In genomic region chr14:27050043-27050442, GRCm38 (mm10) we compare ENCODE assay signal across 13 mouse cellular contexts. TPM values are rescaled to one million over a fixed set of nuclear protein-coding genes. Genes with fewer than 3 reads are reported as not detected.
DNase-seq lines count a peak whose midpoint lies in the region; ATAC-seq and TF ChIP-seq lines count a peak whose summit lies in the region.
"Had no signal": no experiment of that assay in that cellular context is flagged by ENCODE, and none has a peak within 500 bp of the region (broad histone marks: within the 10 kb centered on the region; RNA-seq: fewer than 3 reads in every experiment).

No protein-coding gene starts in this region.

- H3K9me3 ChIP-seq in kidney, embryonic 15.5 days (replicated peaks): no peaks in the 10 kb centered on the region
- no peaks in the 10 kb centered on the region for H3K9me3 ChIP-seq in forebrain, embryonic 14.5 days (replicated peaks; ENCODE audit: control insufficient read depth, low read length)
- H3K9me3 ChIP-seq in limb, embryonic 12.5 days: no peaks in the 10 kb centered on the region
- no peaks in the 10 kb centered on the region for H3K9me3 ChIP-seq in neural tube, embryonic 13.5 days
- H3K9me3 ChIP-seq: heart, embryonic 15.5 days; liver, embryonic 15.5 days had no signal

- ATAC-seq in kidney, embryonic 15.5 days (replicated peaks; ENCODE audit: low FRiP score): no peak
- no peak for ATAC-seq in forebrain, embryonic 14.5 days
- no peak for ATAC-seq in limb, embryonic 12.5 days (ENCODE audit: insufficient number of reproducible peaks, insufficient read depth, low FRiP score, low TSS enrichment, low read depth)
- peak; percentile 55; the same call in 1 of the 2 replicates for ATAC-seq in neural tube, embryonic 13.5 days (ENCODE audit: low read depth)

- peak overlapping the region; percentile 66 for H3K27ac ChIP-seq in kidney, embryonic 15.5 days
- peak overlapping the region; percentile 48; the same call in 1 of the 2 replicates for H3K27ac ChIP-seq in forebrain, embryonic 14.5 days (ENCODE audit: low read depth, low read length)
- H3K27ac ChIP-seq in limb, embryonic 12.5 days: peak overlapping the region; percentile 93
- peak overlapping the region; percentile 75 for H3K27ac ChIP-seq in neural tube, embryonic 13.5 days (replicated peaks)
- no peak overlapping the region for H3K27ac ChIP-seq in cerebellum, adult 2 months (ENCODE audit: insufficient read depth, low read length)
- H3K27ac ChIP-seq: heart, embryonic 15.5 days; liver, embryonic 15.5 days had no signal

- no peak for TF ChIP-seq CTCF in cerebellum, adult 2 months (IDR thresholded peaks at IDR 0.05; ENCODE audit: borderline replicate concordance, insufficient read depth, low read depth, low read length)

- H3K27me3 ChIP-seq in kidney, embryonic 15.5 days: no peaks in the 10 kb centered on the region
- no peaks in the 10 kb centered on the region for H3K27me3 ChIP-seq in forebrain, embryonic 14.5 days (replicated peaks; ENCODE audit: control insufficient read depth, insufficient read depth, low read length)
- no peaks in the 10 kb centered on the region for H3K27me3 ChIP-seq in limb, embryonic 12.5 days
- H3K27me3 ChIP-seq in neural tube, embryonic 13.5 days: no peaks in the 10 kb centered on the region
- no peaks in the 10 kb centered on the region; the same call in 1 of the 2 replicates for H3K27me3 ChIP-seq in cerebellum, adult 2 months (ENCODE audit: control insufficient read depth, insufficient read depth, low read length)
- H3K27me3 ChIP-seq: heart, embryonic 15.5 days had no signal

- H3K9ac ChIP-seq in kidney, embryonic 15.5 days: no peak overlapping the region
- H3K9ac ChIP-seq in forebrain, embryonic 14.5 days (ENCODE audit: low read length): no peak overlapping the region
- no peak overlapping the region for H3K9ac ChIP-seq in limb, embryonic 12.5 days (replicated peaks)
- H3K9ac ChIP-seq in neural tube, embryonic 13.5 days: no peak overlapping the region
- H3K9ac ChIP-seq: heart, embryonic 15.5 days; liver, embryonic 15.5 days had no signal

- WGBS in kidney, embryonic 15.5 days: 22% methylated on average over 9 of the region's 9 CpGs
- WGBS in forebrain, embryonic 14.5 days: 5% methylated on average over 9 of the region's 9 CpGs
- 20% methylated on average over 9 of the region's 9 CpGs for WGBS in limb, embryonic 12.5 days
- WGBS in neural tube, embryonic 13.5 days: 9% methylated on average over 9 of the region's 9 CpGs
- 32% methylated on average over 9 of the region's 9 CpGs for WGBS in cerebellum, adult 2 months

- no peaks in the 10 kb centered on the region for H3K36me3 ChIP-seq in kidney, embryonic 15.5 days
- no peaks in the 10 kb centered on the region for H3K36me3 ChIP-seq in forebrain, embryonic 14.5 days (ENCODE audit: control insufficient read depth, insufficient read depth, low read length)
- 0 out of 2 replicates have a peak, but pooled peaks cover 4% of the 10 kb centered on the region for H3K36me3 ChIP-seq in limb, embryonic 12.5 days
- no peaks in the 10 kb centered on the region for H3K36me3 ChIP-seq in neural tube, embryonic 13.5 days
- H3K36me3 ChIP-seq: heart, embryonic 15.5 days; liver, embryonic 15.5 days had no signal

- no peak overlapping the region for H3K4me3 ChIP-seq in kidney, embryonic 15.5 days (replicated peaks)
- H3K4me3 ChIP-seq in forebrain, embryonic 14.5 days (ENCODE audit: low read depth, low read length): no peak overlapping the region
- H3K4me3 ChIP-seq in limb, embryonic 12.5 days (replicated peaks): no peak overlapping the region
- no peak overlapping the region for H3K4me3 ChIP-seq in neural tube, embryonic 13.5 days
- H3K4me3 ChIP-seq in cerebellum, adult 2 months (replicated peaks; ENCODE audit: insufficient read depth, low read depth, low read length): no peak overlapping the region
- H3K4me3 ChIP-seq: heart, embryonic 15.5 days; liver, embryonic 15.5 days had no signal

- no peak overlapping the region for H3K4me2 ChIP-seq in kidney, embryonic 15.5 days
- H3K4me2 ChIP-seq in forebrain, embryonic 14.5 days (ENCODE audit: low read length): no peak overlapping the region
- peak overlapping the region; percentile 42 for H3K4me2 ChIP-seq in limb, embryonic 12.5 days
- H3K4me2 ChIP-seq in neural tube, embryonic 13.5 days: no peak overlapping the region
- H3K4me2 ChIP-seq: heart, embryonic 15.5 days; liver, embryonic 15.5 days had no signal

- DNase-seq in kidney, postnatal 25 days: no peak
- peak; percentile 49 for DNase-seq in forebrain, embryonic 14.5 days (ENCODE audit: low spot score)
- no peak for DNase-seq in cerebellum, adult 2 months
- DNase-seq in testis, postnatal 14 days (ENCODE audit: low spot score): no peak
- DNase-seq in right cerebral cortex, postnatal 10 days (ENCODE audit: low spot score in 2 of 2): no peak
- DNase-seq: B cell, adult 2 months; cerebellum, adult 11 months; kidney, adult 8-10 months had no signal

- no peak for TF ChIP-seq POLR2A in cerebellum, adult 2 months (IDR thresholded peaks at IDR 0.05; ENCODE audit: borderline replicate concordance, insufficient read depth, low read length)

- H3K4me1 ChIP-seq in kidney, embryonic 15.5 days: peaks cover 78% of the 10 kb centered on the region
- peaks cover 19% of the 10 kb centered on the region for H3K4me1 ChIP-seq in forebrain, embryonic 14.5 days (ENCODE audit: control insufficient read depth, insufficient read depth, low read length)
- peaks cover 83% of the 10 kb centered on the region for H3K4me1 ChIP-seq in limb, embryonic 12.5 days (replicated peaks)
- H3K4me1 ChIP-seq in neural tube, embryonic 13.5 days (replicated peaks): peaks cover 66% of the 10 kb centered on the region
- H3K4me1 ChIP-seq in cerebellum, adult 2 months (ENCODE audit: control insufficient read depth, insufficient read depth, low read length): no peaks in the 10 kb centered on the region
- H3K4me1 ChIP-seq: liver, embryonic 15.5 days had no signal

RNA-seq across cellular contexts. Expression of gene Il17rd, which starts 11.3 kb away (rescaled TPM):
- 5.9 and 6.2 TPM in 2 replicates for polyA plus RNA-seq in kidney, embryonic 15.5 days (2015; fragmentation: Nextera tagmentation; extraction: Ambion mirVana)
- 1.3 and 1.9 TPM in 2 replicates for polyA plus RNA-seq in forebrain, embryonic 14.5 days (2014; fragmentation: Nextera tagmentation; extraction: Ambion mirVana)
- polyA plus RNA-seq in limb, embryonic 12.5 days (2016; fragmentation: Nextera tagmentation; extraction: Ambion mirVana): 13.5 and 15.5 TPM in 2 replicates
- polyA plus RNA-seq in neural tube, embryonic 13.5 days (2015; fragmentation: Nextera tagmentation; extraction: Ambion mirVana): 2.0 and 2.1 TPM in 2 replicates
- polyA plus RNA-seq in cerebellum, adult 2 months (2012; rRNA removed): 1.2 and 1.3 TPM in 2 replicates

RNA-seq across cellular contexts. Expression of gene Hesx1, which starts 55.8 kb away (rescaled TPM):
- 1.1 and 1.4 TPM in 2 replicates for polyA plus RNA-seq in kidney, embryonic 15.5 days (2015; fragmentation: Nextera tagmentation; extraction: Ambion mirVana)
- not detected in 2 replicates for polyA plus RNA-seq in forebrain, embryonic 14.5 days (2014; fragmentation: Nextera tagmentation; extraction: Ambion mirVana)
- polyA plus RNA-seq in limb, embryonic 12.5 days (2016; fragmentation: Nextera tagmentation; extraction: Ambion mirVana): 0.22 TPM in 1 of 2 replicates, not detected in the other
- polyA plus RNA-seq in neural tube, embryonic 13.5 days (2015; fragmentation: Nextera tagmentation; extraction: Ambion mirVana): not detected in 2 replicates
- polyA plus RNA-seq in cerebellum, adult 2 months (2012; rRNA removed): not detected in 2 replicates
- polyA plus RNA-seq: heart, embryonic 15.5 days had no signal
